Mouse (Mus musculus): ENCODE results near the gene Ammecr1.

DNA sequence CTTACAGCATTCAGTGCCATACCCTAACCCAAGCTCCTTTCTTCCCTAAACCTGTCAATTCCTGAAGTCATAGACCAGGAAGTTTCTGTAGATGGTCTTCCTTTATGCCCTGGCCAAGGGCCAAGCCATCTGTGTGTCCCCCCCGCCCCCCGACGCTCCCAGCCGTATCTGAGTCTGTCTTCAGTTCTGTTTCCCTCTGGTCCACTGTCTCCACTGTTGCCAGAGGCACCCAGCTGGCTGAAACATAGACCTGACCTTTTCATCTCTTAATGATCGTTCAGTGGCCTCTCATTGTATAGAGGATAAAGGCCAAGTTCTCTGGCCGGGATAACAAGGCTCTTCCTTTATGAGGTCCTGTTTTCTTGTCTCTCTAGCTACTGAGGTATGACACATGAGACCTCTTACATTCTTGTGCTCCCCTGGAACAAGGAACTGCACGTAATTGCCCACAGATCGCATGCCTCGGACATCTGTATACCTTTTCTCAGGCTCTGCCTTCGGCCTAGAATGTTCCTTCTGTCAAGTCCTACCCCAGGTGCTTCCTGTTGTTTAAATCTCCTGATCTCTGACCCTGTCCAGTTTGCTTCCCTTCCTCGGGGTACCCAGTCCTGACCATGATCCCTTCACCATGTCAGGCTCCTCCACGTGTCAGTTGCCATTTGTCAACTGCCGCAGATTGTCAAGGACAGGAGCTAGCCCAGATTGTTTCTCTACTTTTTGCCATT is 138.2 kb downstream of the Ammecr1 start:
- TF ChIP-seq CTCF (IDR thresholded peaks at IDR 0.05; ENCODE audit: low read depth, low read length) (no peak), GATA1 (IDR thresholded peaks at IDR 0.05; ENCODE audit: borderline replicate concordance, low read length) (no peak), POLR2AphosphoS5 (IDR thresholded peaks at IDR 0.05; ENCODE audit: insufficient replicate concordance, low read depth, low read length) (no peak), GATA2 (IDR thresholded peaks at IDR 0.05; ENCODE audit: borderline replicate concordance, low read depth, low read length) (no peak), TAL1 (conservative IDR thresholded peaks at IDR 0.05; ENCODE audit: low read depth, low read length) (no peak)
